Mouse (Mus musculus): ENCODE results near the gene Ninj2. TPM values are rescaled to one million over a fixed set of nuclear protein-coding genes. Genes with fewer than 3 reads are reported as not detected.

The Ninj2 gene
- total RNA-seq, 1 experiment = 1.2 TPM

- DNase-seq (ENCODE audit: low read depth, low spot score) = no peak
- in situ Hi-C loops (cut with MboI; ENCODE audit: low sequenced_read_pairs in 2 of 2, unreplicated experiment in 2 of 2) = no loop called here
- TF ChIP-seq CHD2 (IDR thresholded peaks at IDR 0.05; ENCODE audit: low read depth, low read length) (no peak), MAFK (IDR thresholded peaks at IDR 0.05; ENCODE audit: insufficient read depth, low read depth, low read length) (no peak), HCFC1 (IDR thresholded peaks at IDR 0.05; ENCODE audit: borderline replicate concordance, insufficient read depth, low read length) (no peak), ZC3H11A (IDR thresholded peaks at IDR 0.05; ENCODE audit: borderline replicate concordance, low read depth, low read length) (no peak)
- H3K27ac ChIP-seq (ENCODE audit: insufficient read depth, low read depth, low read length, poor library complexity, severe bottlenecking) = no peak overlapping the region; the same call in 1 of the 2 replicates
- no peak overlapping the region for H3K4me3 ChIP-seq (ENCODE audit: insufficient read depth in 1 of 2, low read depth in 1 of 2, low read length in 2 of 2, poor library complexity in 1 of 2, severe bottlenecking in 1 of 2)
- H3K4me1 ChIP-seq (ENCODE audit: control insufficient read depth in 2 of 2, insufficient read depth in 2 of 2, low read length in 2 of 2, poor library complexity in 1 of 2) = peaks cover 0 to 9% of the 10 kb centered on the region in 2 experiments; a peak in 2 of 4 replicates
- no peaks in the 10 kb centered on the region for H3K9me3 ChIP-seq (ENCODE audit: control insufficient read depth, insufficient read depth, low read depth, low read length)
- H3K9ac ChIP-seq (ENCODE audit: insufficient read depth, low read depth, low read length, poor library complexity, severe bottlenecking) = 0 out of 2 replicates have a peak overlapping the region, but pooled peaks have one; percentile 1
- no peaks in the 10 kb centered on the region for H3K36me3 ChIP-seq (ENCODE audit: control insufficient read depth, insufficient read depth, low read length, poor library complexity, severe bottlenecking)
Measured at GRCm38 (mm10) chr6:120134748-120135147, 41.6 kb downstream of the Ninj2 start.

- no peak for DNase-seq (ENCODE audit: low read depth, low spot score)
- Histone ChIP-seq H3K36me3 (ENCODE audit: control insufficient read depth, insufficient read depth, low read length, poor library complexity, severe bottlenecking) (no peaks in the 10 kb centered on the region), H3K4me3 (ENCODE audit: insufficient read depth in 1 of 2, low read depth in 1 of 2, low read length in 2 of 2, poor library complexity in 1 of 2, severe bottlenecking in 1 of 2) (no peak overlapping the region), H3K9me3 (ENCODE audit: control insufficient read depth, insufficient read depth, low read depth, low read length) (no peaks in the 10 kb centered on the region), H3K27ac (ENCODE audit: insufficient read depth, low read depth, low read length, poor library complexity, severe bottlenecking) (no peak overlapping the region), H3K4me1 (ENCODE audit: control insufficient read depth in 2 of 2, insufficient read depth in 2 of 2, low read length in 2 of 2, poor library complexity in 1 of 2) (peaks cover 3 to 10% of the 10 kb centered on the region in 2 experiments; a peak in 2 of 4 replicates), H3K9ac (ENCODE audit: insufficient read depth, low read depth, low read length, poor library complexity, severe bottlenecking) (no peak overlapping the region)
- in situ Hi-C loops (cut with MboI; ENCODE audit: low sequenced_read_pairs in 2 of 2, unreplicated experiment in 2 of 2) = no loop called here
- TF ChIP-seq CHD2 (IDR thresholded peaks at IDR 0.05; ENCODE audit: low read depth, low read length) (no peak), ZC3H11A (IDR thresholded peaks at IDR 0.05; ENCODE audit: borderline replicate concordance, low read depth, low read length) (no peak)
Measured at GRCm38 (mm10) chr6:120145439-120145838, 52.3 kb downstream of the Ninj2 start.

- in situ Hi-C loops (cut with MboI; ENCODE audit: low sequenced_read_pairs in 2 of 2, unreplicated experiment in 2 of 2) = no loop called here
- Histone ChIP-seq H3K4me1 (ENCODE audit: control insufficient read depth in 2 of 2, insufficient read depth in 2 of 2, low read length in 2 of 2, poor library complexity in 1 of 2) (peaks cover 3 to 15% of the 10 kb centered on the region in 2 experiments; a peak in 3 of 4 replicates), H3K36me3 (ENCODE audit: control insufficient read depth, insufficient read depth, low read length, poor library complexity, severe bottlenecking) (no peaks in the 10 kb centered on the region), H3K9ac (ENCODE audit: insufficient read depth, low read depth, low read length, poor library complexity, severe bottlenecking) (no peak overlapping the region), H3K9me3 (ENCODE audit: control insufficient read depth, insufficient read depth, low read depth, low read length) (no peaks in the 10 kb centered on the region), H3K27ac (ENCODE audit: insufficient read depth, low read depth, low read length, poor library complexity, severe bottlenecking) (no peak overlapping the region), H3K4me3 (ENCODE audit: insufficient read depth in 1 of 2, low read depth in 1 of 2, low read length in 2 of 2, poor library complexity in 1 of 2, severe bottlenecking in 1 of 2) (no peak overlapping the region)
- DNase-seq (ENCODE audit: low read depth, low spot score) = no peak
- TF ChIP-seq HCFC1 (IDR thresholded peaks at IDR 0.05; ENCODE audit: borderline replicate concordance, insufficient read depth, low read length) = no peak
- TF ChIP-seq MAFK (IDR thresholded peaks at IDR 0.05; ENCODE audit: insufficient read depth, low read depth, low read length) = no peak
- TF ChIP-seq ZC3H11A (IDR thresholded peaks at IDR 0.05; ENCODE audit: borderline replicate concordance, low read depth, low read length) = no peak
- TF ChIP-seq CHD2 (IDR thresholded peaks at IDR 0.05; ENCODE audit: low read depth, low read length) = no peak
- TF ChIP-seq ZNF384 (IDR thresholded peaks at IDR 0.05; ENCODE audit: low read depth, low read length) = no peak
Measured at GRCm38 (mm10) chr6:120146676-120147075, 53.5 kb downstream of the Ninj2 start.

- no peak overlapping the region for H3K4me3 ChIP-seq (ENCODE audit: insufficient read depth in 1 of 2, low read depth in 1 of 2, low read length in 2 of 2, poor library complexity in 1 of 2, severe bottlenecking in 1 of 2)
- in situ Hi-C loops (cut with MboI; ENCODE audit: low sequenced_read_pairs in 2 of 2, unreplicated experiment in 2 of 2) = no loop called here
- no peaks in the 10 kb centered on the region for H3K9me3 ChIP-seq (ENCODE audit: control insufficient read depth, insufficient read depth, low read depth, low read length)
- no peak overlapping the region for H3K9ac ChIP-seq (ENCODE audit: insufficient read depth, low read depth, low read length, poor library complexity, severe bottlenecking)
- no peak for TF ChIP-seq ZC3H11A (IDR thresholded peaks at IDR 0.05; ENCODE audit: borderline replicate concordance, low read depth, low read length)
- no peak for TF ChIP-seq MAFK (IDR thresholded peaks at IDR 0.05; ENCODE audit: insufficient read depth, low read depth, low read length)
- no peak for TF ChIP-seq CHD2 (IDR thresholded peaks at IDR 0.05; ENCODE audit: low read depth, low read length)
- TF ChIP-seq HCFC1 (IDR thresholded peaks at IDR 0.05; ENCODE audit: borderline replicate concordance, insufficient read depth, low read length) = no peak
- no peak for TF ChIP-seq ZNF384 (IDR thresholded peaks at IDR 0.05; ENCODE audit: low read depth, low read length)
- H3K4me1 ChIP-seq (ENCODE audit: control insufficient read depth in 2 of 2, insufficient read depth in 2 of 2, low read length in 2 of 2, poor library complexity in 1 of 2) = peaks cover 6 to 15% of the 10 kb centered on the region in 2 experiments; a peak in 3 of 4 replicates
- no peak overlapping the region for H3K27ac ChIP-seq (ENCODE audit: insufficient read depth, low read depth, low read length, poor library complexity, severe bottlenecking)
- H3K36me3 ChIP-seq (ENCODE audit: control insufficient read depth, insufficient read depth, low read length, poor library complexity, severe bottlenecking) = no peaks in the 10 kb centered on the region
- no peak for DNase-seq (ENCODE audit: low read depth, low spot score)
Measured at GRCm38 (mm10) chr6:120147411-120147810, 54.3 kb downstream of the Ninj2 start.

Data from ES-E14 (cell line).